Mouse (Mus musculus): ENCODE measurements at regions not wholly inside any gene's neighbourhood (a gene's known extent, or its start where the extent isn't known, plus 50 kb on each side); places are given as distances from the start of the nearest gene placed in this dataset.
"Not testable (repeated sequence)": the region's sequence is repeated elsewhere in the genome, so short reads cannot be mapped to it uniquely, and the experiment has no call there.

GRCm38 (mm10) chrX:4530652-4531051, 160.2 kb downstream of the Btbd35f17 start:
- not testable (repeated sequence) for DNase-seq (ENCODE audit: low spot score in 2 of 2)

GRCm38 (mm10) chrX:4543981-4544380, 173.5 kb downstream of the Btbd35f17 start:
- DNase-seq (ENCODE audit: low spot score in 2 of 2), result peak in 1 of 2 experiments; percentile 6

GRCm38 (mm10) chrX:4548879-4549278, 178.4 kb downstream of the Btbd35f17 start:
- DNase-seq (ENCODE audit: low spot score in 2 of 2), result not testable (repeated sequence)
